Mouse (Mus musculus): ENCODE data around the gene Ddr2.
"Not testable (repeated sequence)": the region's sequence is repeated elsewhere in the genome, so short reads cannot be mapped to it uniquely, and the experiment has no call there.

Gene Ddr2

GRCm38 (mm10) chr1:170102814-170103213, 7.7 kb downstream of the Ddr2 start:
- not testable (repeated sequence) for DNase-seq (ENCODE audit: low read depth, low spot score)

GRCm38 (mm10) chr1:170086631-170087030, 23.9 kb downstream of the Ddr2 start:
- DNase-seq (ENCODE audit: low read depth, low spot score) = no peak

GRCm38 (mm10) chr1:170084151-170084796, 26.3 kb downstream of the Ddr2 start:
- DNase-seq (ENCODE audit: low read depth, low spot score) = no peak

- no peak for DNase-seq (ENCODE audit: low read depth, low spot score)
Measured at GRCm38 (mm10) chr1:170080907-170081306, 29.7 kb downstream of the Ddr2 start.

GRCm38 (mm10) chr1:170079465-170079864, 31.1 kb downstream of the Ddr2 start:
- DNase-seq (ENCODE audit: low read depth, low spot score) = no peak

- no peak for DNase-seq (ENCODE audit: low read depth, low spot score)
Measured at GRCm38 (mm10) chr1:170076339-170076738, 34.2 kb downstream of the Ddr2 start.

GRCm38 (mm10) chr1:170073768-170074167, 36.8 kb downstream of the Ddr2 start:
- DNase-seq (ENCODE audit: low read depth, low spot score) = no peak

- DNase-seq (ENCODE audit: low read depth, low spot score) = no peak
Measured at GRCm38 (mm10) chr1:170069143-170069542, 41.4 kb downstream of the Ddr2 start.

- DNase-seq (ENCODE audit: low read depth, low spot score) = no peak
Measured at GRCm38 (mm10) chr1:170065931-170066330, 44.6 kb downstream of the Ddr2 start.

GRCm38 (mm10) chr1:170065009-170065408, 45.6 kb downstream of the Ddr2 start:
- DNase-seq (ENCODE audit: low read depth, low spot score) = no peak

- DNase-seq (ENCODE audit: low read depth, low spot score) = no peak
Measured at GRCm38 (mm10) chr1:170064083-170064494, 46.5 kb downstream of the Ddr2 start.

GRCm38 (mm10) chr1:170060214-170060613, 50.3 kb downstream of the Ddr2 start:
- no peak for DNase-seq (ENCODE audit: low read depth, low spot score)

- DNase-seq (ENCODE audit: low read depth, low spot score) = no peak
Measured at GRCm38 (mm10) chr1:170059347-170059746, 51.2 kb downstream of the Ddr2 start.

GRCm38 (mm10) chr1:170058051-170058450, 52.5 kb downstream of the Ddr2 start:
- DNase-seq (ENCODE audit: low read depth, low spot score) = no peak

GRCm38 (mm10) chr1:170057607-170058006, 53.0 kb downstream of the Ddr2 start:
- DNase-seq (ENCODE audit: low read depth, low spot score) = no peak

GRCm38 (mm10) chr1:170056921-170057320, 53.6 kb downstream of the Ddr2 start:
- no peak for DNase-seq (ENCODE audit: low read depth, low spot score)

- peak; percentile 12 for DNase-seq (ENCODE audit: low read depth, low spot score)
Measured at GRCm38 (mm10) chr1:170056214-170056613, 54.3 kb downstream of the Ddr2 start.

- no peak for DNase-seq (ENCODE audit: low read depth, low spot score)
Measured at GRCm38 (mm10) chr1:170052469-170053065, 58.0 kb downstream of the Ddr2 start.

GRCm38 (mm10) chr1:170051631-170052177, 58.9 kb downstream of the Ddr2 start:
- DNase-seq (ENCODE audit: low read depth, low spot score) = no peak

- DNase-seq (ENCODE audit: low read depth, low spot score) = no peak
Measured at GRCm38 (mm10) chr1:170048434-170048833, 62.1 kb downstream of the Ddr2 start.

- DNase-seq (ENCODE audit: low read depth, low spot score) = no peak
Measured at GRCm38 (mm10) chr1:170044726-170045471, 65.7 kb downstream of the Ddr2 start.

- DNase-seq (ENCODE audit: low read depth, low spot score) = no peak
Measured at GRCm38 (mm10) chr1:170043753-170044152, 66.8 kb downstream of the Ddr2 start.

Data from mesoderm, embryonic 11.5 days (tissue).